Mouse (Mus musculus) intestine, embryonic 14.5 days (tissue): Measurements from ENCODE around the gene Dnajb11. TPM values are rescaled to one million over a fixed set of nuclear protein-coding genes. Genes with fewer than 3 reads are reported as not detected.

ENCODE experiments used
- ATAC-seq: fragments of 200-750 bp; cut with Nextera tagmentation; replicated peaks from 2 replicates; pipeline ENCODE4 v1.8.0; 2017; ENCODE audit warnings: low read depth, moderate number of reproducible peaks, moderate TSS enrichment, moderate library complexity; ENCODE audit not compliant: low FRiP score, low TSS enrichment
- DNase-seq: peaks from one replicate; pipeline ENCODE4 v3.0.0-alpha.2; 2018; ENCODE audit warnings: low spot score
- H3K27ac ChIP-seq: fragments of 300-500 bp; sonication (generic); 2 replicates; pipeline ENCODE4 v1.5.1; 2014; ENCODE audit warnings: low read depth, mild to moderate bottlenecking, control low read depth
- H3K27me3 ChIP-seq: fragments of 300-500 bp; sonication (generic); replicated peaks from 2 replicates; pipeline ENCODE4 v1.6.1; 2014; ENCODE audit warnings: low read length, control low read depth; ENCODE audit not compliant: control insufficient read depth, insufficient read depth
- H3K36me3 ChIP-seq: fragments of 300-500 bp; sonication (generic); 2 replicates; pipeline ENCODE4 v1.6.1; 2014; ENCODE audit warnings: low read length, control low read depth; ENCODE audit not compliant: control insufficient read depth, insufficient read depth
- H3K4me1 ChIP-seq: fragments of 300-500 bp; sonication (generic); replicated peaks from 2 replicates; pipeline ENCODE4 v1.6.1; 2014; ENCODE audit warnings: low read length, control low read depth, mixed read lengths; ENCODE audit not compliant: control insufficient read depth, insufficient read depth
- H3K4me2 ChIP-seq: fragments of 300-500 bp; sonication (generic); 2 replicates; pipeline ENCODE4 v1.6.1; 2014; ENCODE audit warnings: low read length
- H3K4me3 ChIP-seq: fragments of 300-500 bp; sonication (generic); 2 replicates; pipeline ENCODE4 v1.5.1; 2014; ENCODE audit warnings: low read depth, low read length, control low read depth, mixed read lengths
- H3K9ac ChIP-seq: fragments of 300-500 bp; sonication (generic); 2 replicates; pipeline ENCODE4 v1.6.1; 2014; ENCODE audit warnings: mild to moderate bottlenecking, low read length
- H3K9me3 ChIP-seq: fragments of 300-500 bp; sonication (generic); 2 replicates; pipeline ENCODE4 v1.6.1; 2016; ENCODE audit warnings: low read length, control low read depth; ENCODE audit not compliant: control insufficient read depth
- WGBS: fragments of 180-500 bp; shearing (Covaris S2); extraction: QIAGEN DNeasy Blood & Tissue Kit; methylation state at CpG from one replicate; pipeline ENCODE4 v1.1.7; 2014; 5-methylcytosine and 5-hydroxymethylcytosine counted together
- polyA plus RNA-seq: library from polyadenylated mRNA; unstranded; fragments of >200 nt; fragmentation: Nextera tagmentation; extraction: Ambion mirVana; gene quantifications from 2 replicates; pipeline ENCODE4 v1.2.1, GENCODE M21; 2014

Dnajb11 gene
- polyA plus RNA-seq, 1 experiment from 2014 or later = 94.1 TPM

DNA sequence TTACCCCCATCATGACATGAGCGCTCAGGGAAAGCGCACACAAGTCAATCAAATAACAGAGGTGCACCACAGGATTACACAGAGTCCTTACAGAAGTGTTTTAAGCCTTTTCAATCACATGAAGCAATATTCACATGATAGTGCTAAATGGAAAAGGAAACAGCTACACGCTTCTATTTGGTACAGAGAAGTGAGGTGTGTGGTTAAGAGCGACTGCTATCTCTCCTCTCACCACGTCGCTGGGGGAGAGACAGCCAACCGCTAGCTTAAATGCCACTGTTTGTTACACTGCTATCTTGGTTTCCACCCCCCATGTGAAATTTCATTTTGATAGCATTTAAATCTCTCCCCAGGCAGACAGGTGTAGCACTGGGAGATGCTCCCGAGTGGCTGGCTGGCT is 32.1 kb downstream of the Dnajb11 start:
- no peak for DNase-seq
- no peak overlapping the region for H3K4me2 ChIP-seq
- no peaks in the 10 kb centered on the region for H3K27me3 ChIP-seq
- no peak for ATAC-seq
- H3K4me1 ChIP-seq = no peaks in the 10 kb centered on the region
- H3K4me3 ChIP-seq = no peak overlapping the region
- H3K36me3 ChIP-seq = no peaks in the 10 kb centered on the region
- H3K27ac ChIP-seq = no peak overlapping the region
- WGBS = 80% methylated on average over 8 of the region's 8 CpGs
- no peaks in the 10 kb centered on the region for H3K9me3 ChIP-seq
- H3K9ac ChIP-seq = no peak overlapping the region

DNA sequence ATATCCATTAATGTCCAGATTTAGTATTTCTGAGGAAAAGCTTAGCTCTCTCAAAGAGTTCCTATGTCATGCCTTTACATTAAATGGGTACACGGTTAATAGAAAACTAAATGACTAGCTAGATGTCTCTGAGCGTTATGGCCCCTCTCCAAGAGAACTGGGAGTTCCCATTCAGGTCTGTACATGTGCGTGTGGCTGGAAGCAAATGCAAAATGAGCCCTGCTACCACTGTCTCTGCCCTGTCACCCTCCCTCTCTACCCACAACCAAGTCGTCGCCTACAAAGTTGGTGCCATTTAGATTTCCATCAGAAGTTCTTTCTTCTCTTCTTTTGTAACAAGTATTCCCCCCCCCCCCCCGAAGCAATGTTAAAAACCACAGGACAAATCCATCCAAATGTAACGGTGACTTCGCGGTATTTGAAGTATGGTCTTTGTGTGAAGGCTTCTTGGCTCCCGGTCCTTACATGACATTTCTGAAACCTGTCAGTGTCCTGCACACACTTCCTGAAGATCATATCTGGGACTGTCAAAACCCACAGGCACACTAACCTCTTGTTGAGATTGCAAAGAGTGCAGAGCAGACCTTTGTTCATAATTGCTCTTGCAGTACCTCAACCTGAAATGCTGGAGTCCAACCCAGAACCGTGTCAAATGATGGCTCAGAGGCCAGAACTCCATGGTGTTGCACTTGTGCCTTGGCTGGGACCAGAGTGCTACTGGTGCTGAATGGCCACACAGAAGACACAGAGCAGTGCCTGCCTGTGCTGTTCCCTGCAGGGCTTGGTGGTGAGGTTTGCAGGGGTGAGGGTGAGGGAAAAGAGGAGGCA is 33.3 kb downstream of the Dnajb11 start, which contains the start of gene Ahsg:
Gene Ahsg (plus strand): TSS at position 595 of the 828 bp plus-strand sequence.
- Histone ChIP-seq H3K27ac (no peak within 1 kb of the TSS), H3K4me3 (no peak within 1 kb of the TSS), H3K4me1 (no peaks in the 10 kb centered on the region), H3K4me2 (no peak within 1 kb of the TSS), H3K27me3 (no peaks in the 10 kb centered on the region), H3K9me3 (no peaks in the 10 kb centered on the region), H3K9ac (no peak within 1 kb of the TSS), H3K36me3 (no peaks in the 10 kb centered on the region)
- WGBS = 91% methylated on average over 11 of the region's 11 CpGs
- ATAC-seq = no peak
- no peak for DNase-seq

DNA sequence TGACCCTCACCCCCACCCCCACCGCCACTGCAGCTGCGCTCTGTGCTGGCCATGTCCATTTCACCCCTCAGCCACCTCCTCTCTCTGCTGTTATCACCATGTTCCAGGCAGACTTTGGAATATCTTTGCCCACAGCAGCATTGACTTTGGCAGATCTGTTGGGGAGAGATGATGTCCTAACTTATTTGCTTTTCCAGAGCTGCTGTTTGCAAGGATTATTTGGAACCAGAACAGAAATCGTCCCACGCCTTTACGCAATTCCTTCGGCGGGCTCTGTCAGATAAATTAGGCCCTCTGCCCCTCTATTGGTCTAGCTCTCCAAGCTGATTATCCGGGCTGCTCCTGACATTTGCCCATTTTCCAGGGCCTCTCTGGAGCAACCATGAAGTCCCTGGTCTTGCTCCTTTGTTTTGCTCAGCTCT is 34.1 kb downstream of the Dnajb11 start:
- Histone ChIP-seq H3K4me2 (no peak overlapping the region), H3K9me3 (no peaks in the 10 kb centered on the region), H3K4me3 (no peak overlapping the region), H3K9ac (no peak overlapping the region), H3K4me1 (no peaks in the 10 kb centered on the region), H3K36me3 (no peaks in the 10 kb centered on the region), H3K27me3 (no peaks in the 10 kb centered on the region), H3K27ac (no peak overlapping the region)
- ATAC-seq = no peak
- no peak for DNase-seq
- 89% methylated on average over 8 of the region's 8 CpGs for WGBS

DNA sequence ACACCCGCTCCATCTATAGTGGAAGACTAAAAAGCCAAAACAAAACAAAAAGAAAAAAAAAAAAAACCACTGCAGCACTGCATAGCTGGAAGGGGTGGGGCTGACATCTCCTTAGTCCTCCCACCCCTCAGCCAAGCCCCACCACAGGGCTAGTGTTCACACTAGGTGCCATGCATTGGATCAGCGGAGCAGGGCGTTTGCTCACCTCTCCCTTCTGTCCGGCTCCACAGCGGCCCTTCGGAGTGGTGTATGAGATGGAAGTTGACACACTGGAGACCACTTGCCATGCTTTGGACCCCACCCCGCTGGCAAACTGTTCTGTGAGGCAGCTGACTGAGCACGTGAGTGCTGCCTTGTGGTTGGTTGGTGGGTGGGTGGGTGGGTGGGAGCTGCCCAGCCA is 36.5 kb downstream of the Dnajb11 start:
- no peaks in the 10 kb centered on the region for H3K9me3 ChIP-seq
- DNase-seq (no peak), ATAC-seq (no peak)
- H3K4me2 ChIP-seq = no peak overlapping the region
- H3K4me1 ChIP-seq = no peaks in the 10 kb centered on the region
- no peak overlapping the region for H3K4me3 ChIP-seq
- H3K27ac ChIP-seq = no peak overlapping the region
- H3K9ac ChIP-seq = no peak overlapping the region
- H3K36me3 ChIP-seq = no peaks in the 10 kb centered on the region
- 84% methylated on average over 8 of the region's 8 CpGs for WGBS
- no peaks in the 10 kb centered on the region for H3K27me3 ChIP-seq

DNA sequence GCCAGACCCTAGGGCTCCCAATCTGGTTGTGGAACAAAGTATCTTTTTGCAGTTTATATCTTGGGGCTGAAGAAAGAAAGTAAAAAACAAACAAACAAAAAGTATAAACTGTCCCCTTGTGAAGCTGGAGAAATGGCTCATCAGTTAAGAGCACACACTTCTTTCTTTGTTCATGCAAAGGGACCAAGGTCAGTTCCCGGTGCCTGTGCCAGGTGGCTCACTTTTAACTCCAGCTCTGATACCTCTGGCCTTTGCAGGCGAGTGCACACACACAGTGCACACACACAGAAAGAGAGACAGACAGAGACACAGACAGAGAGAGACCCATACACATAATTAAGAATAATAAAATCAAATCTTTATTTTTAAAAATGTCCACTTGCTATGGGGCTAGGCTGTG is 39.0 kb downstream of the Dnajb11 start:
- WGBS = 75% methylated on average over 2 of the region's 2 CpGs
- Histone ChIP-seq H3K4me2 (no peak overlapping the region), H3K9me3 (no peaks in the 10 kb centered on the region), H3K36me3 (no peaks in the 10 kb centered on the region), H3K27ac (no peak overlapping the region), H3K27me3 (no peaks in the 10 kb centered on the region), H3K4me1 (no peaks in the 10 kb centered on the region), H3K9ac (no peak overlapping the region), H3K4me3 (no peak overlapping the region)
- no peak for DNase-seq
- ATAC-seq = no peak

DNA sequence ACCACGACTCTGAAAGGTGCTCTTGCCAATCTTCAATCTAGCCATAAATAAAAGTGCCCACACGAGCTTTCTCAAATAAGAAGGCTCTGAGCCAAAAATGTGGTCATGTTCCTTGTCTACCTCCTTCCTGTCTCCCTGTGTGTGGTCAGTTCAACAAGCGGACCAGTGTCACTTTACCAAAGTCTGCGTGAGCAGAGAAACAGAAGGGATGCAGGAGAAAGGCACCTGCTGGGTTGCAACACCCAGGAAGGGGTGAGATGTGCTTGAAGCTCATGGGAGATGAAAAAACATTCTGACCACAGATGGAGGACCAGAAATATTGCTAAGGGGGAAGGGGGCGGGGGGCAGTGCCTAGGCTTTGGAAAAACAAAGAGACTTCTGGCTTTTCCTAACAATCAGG is 41.7 kb downstream of the Dnajb11 start:
- H3K27me3 ChIP-seq = no peaks in the 10 kb centered on the region
- WGBS = 56% methylated on average over 5 of the region's 5 CpGs
- DNase-seq = no peak
- no peak overlapping the region for H3K27ac ChIP-seq
- H3K4me3 ChIP-seq = no peak overlapping the region
- no peak overlapping the region for H3K4me2 ChIP-seq
- H3K4me1 ChIP-seq = no peaks in the 10 kb centered on the region
- no peaks in the 10 kb centered on the region for H3K9me3 ChIP-seq
- no peak for ATAC-seq
- no peaks in the 10 kb centered on the region for H3K36me3 ChIP-seq
- H3K9ac ChIP-seq = no peak overlapping the region

DNA sequence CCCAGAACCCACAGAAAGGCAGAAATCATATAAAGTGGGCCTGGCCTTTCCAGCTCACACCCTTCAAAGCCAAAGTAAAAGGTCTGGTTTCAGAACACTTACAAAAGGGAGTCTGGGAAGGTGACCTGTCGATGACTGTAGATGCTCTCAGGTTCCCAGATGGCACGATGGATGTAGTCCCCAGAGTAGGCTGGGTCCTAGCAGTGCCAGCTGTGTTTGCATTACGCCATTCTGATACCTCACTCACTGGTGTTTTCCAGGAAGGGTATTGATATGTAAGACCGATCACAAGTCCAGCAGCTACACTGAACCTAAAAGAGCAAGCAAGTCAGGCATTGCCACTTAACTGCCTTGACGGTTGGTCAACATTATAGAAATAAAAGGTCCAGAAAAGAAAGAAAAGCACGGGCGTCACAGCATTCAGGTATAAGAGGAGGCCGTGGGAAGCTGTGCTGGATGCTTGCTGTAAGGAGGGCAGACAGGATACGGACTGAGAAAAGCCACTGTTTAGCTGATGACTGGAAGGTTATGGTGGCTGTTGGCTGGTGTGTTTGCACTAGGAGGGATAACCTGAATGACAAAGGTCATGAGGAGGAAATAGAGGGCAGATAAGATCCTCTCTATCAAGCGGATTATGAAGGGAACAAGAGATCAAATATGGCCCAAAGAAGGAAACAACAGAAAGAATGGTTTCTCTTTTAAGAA is 42.4 kb downstream of the Dnajb11 start:
- 72% methylated on average over 10 of the region's 10 CpGs for WGBS
- ATAC-seq = no peak
- no peaks in the 10 kb centered on the region for H3K4me1 ChIP-seq

DNA sequence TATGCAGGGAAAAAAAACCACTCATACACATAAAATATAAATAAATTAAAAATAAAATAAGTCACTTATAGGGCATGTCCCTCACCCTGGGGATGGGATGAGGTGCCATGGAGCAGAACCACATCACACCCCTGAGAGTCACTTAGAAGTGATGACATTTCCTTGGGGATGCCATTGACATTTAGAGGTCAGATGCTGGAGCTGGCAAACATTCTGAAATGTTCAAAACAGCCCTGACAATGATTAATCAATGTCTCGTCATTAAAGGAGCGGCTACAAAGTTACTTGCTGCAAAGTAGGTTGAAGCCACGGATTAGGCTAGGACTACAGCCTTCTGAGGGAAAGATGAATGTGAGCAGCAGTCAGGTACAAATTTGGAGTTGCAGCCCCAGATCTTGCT is 43.7 kb downstream of the Dnajb11 start:
- Histone ChIP-seq H3K4me3 (no peak overlapping the region), H3K9me3 (no peaks in the 10 kb centered on the region), H3K4me1 (no peaks in the 10 kb centered on the region), H3K27ac (no peak overlapping the region), H3K36me3 (no peaks in the 10 kb centered on the region), H3K4me2 (no peak overlapping the region), H3K27me3 (no peaks in the 10 kb centered on the region), H3K9ac (no peak overlapping the region)
- DNase-seq = no peak
- no peak for ATAC-seq
- 58% methylated on average over 3 of the region's 3 CpGs for WGBS

More for the DNA sequence above, 42.4 kb downstream of the Dnajb11 start:
- H3K9me3 ChIP-seq = no peaks in the 10 kb centered on the region
- no peak overlapping the region for H3K27ac ChIP-seq
- no peaks in the 10 kb centered on the region for H3K27me3 ChIP-seq
- no peak overlapping the region for H3K4me2 ChIP-seq
- no peak for DNase-seq
- H3K4me3 ChIP-seq = no peak overlapping the region
- H3K9ac ChIP-seq = no peak overlapping the region
- H3K36me3 ChIP-seq = no peaks in the 10 kb centered on the region
